Mouse (Mus musculus) left cerebral cortex, adult 2 months (tissue): ENCODE measurements at regions not wholly inside any gene's neighbourhood (a gene's known extent, or its start where the extent isn't known, plus 50 kb on each side); places are given as distances from the start of the nearest gene placed in this dataset.
"Not testable (repeated sequence)": the region's sequence is repeated elsewhere in the genome, so short reads cannot be mapped to it uniquely, and the experiment has no call there.

Experiments used
- DNase-seq, 2 experiments: peaks; one replicate each; pipeline ENCODE4 v3.0.0; 2021 to 2022; ENCODE audit warnings: low spot score in 2 of 2, mixed read lengths in 1 of 2; ENCODE audit errors: extremely low spot score in 1 of 2
- H3K27ac ChIP-seq: fragments of 200-600 bp; 2 replicates; pipeline ENCODE4 v1.8.1; 2022
- H3K4me3 ChIP-seq: fragments of 200-600 bp; 2 replicates; pipeline ENCODE4 v1.8.1; 2022
- CTCF ChIP-seq: fragments of 200-600 bp; IDR thresholded peaks from 2 replicates; pipeline ENCODE4 v1.8.1; 2022; ENCODE audit warnings: antibody characterized with exemption, mild to moderate bottlenecking, moderate library complexity
- intact Hi-C: fragments of 180-260 bp; cut with DNase I; formaldehyde crosslinking; loops from one replicate; pipeline ENCODE4 v1.15.1; 2025

GRCm38 (mm10) chr16:12652180-12652579, 457.3 kb upstream of the Ercc4 start:
- TF ChIP-seq CTCF = peak; percentile 39
- H3K27ac ChIP-seq = no peak overlapping the region
- H3K4me3 ChIP-seq = no peak overlapping the region
- intact Hi-C loops = no loop called here
- DNase-seq = no peak

GRCm38 (mm10) chr16:12673656-12674055, 435.8 kb upstream of the Ercc4 start:
- DNase-seq, H3K27ac ChIP-seq, intact Hi-C loops, H3K4me3 ChIP-seq: not testable (repeated sequence)

- no peak for DNase-seq
- no peak overlapping the region for H3K4me3 ChIP-seq
- no peak overlapping the region for H3K27ac ChIP-seq
- intact Hi-C loops = no loop called here
- no peak for TF ChIP-seq CTCF
Measured at GRCm38 (mm10) chr16:12681474-12681873, 428.0 kb upstream of the Ercc4 start.

DNA sequence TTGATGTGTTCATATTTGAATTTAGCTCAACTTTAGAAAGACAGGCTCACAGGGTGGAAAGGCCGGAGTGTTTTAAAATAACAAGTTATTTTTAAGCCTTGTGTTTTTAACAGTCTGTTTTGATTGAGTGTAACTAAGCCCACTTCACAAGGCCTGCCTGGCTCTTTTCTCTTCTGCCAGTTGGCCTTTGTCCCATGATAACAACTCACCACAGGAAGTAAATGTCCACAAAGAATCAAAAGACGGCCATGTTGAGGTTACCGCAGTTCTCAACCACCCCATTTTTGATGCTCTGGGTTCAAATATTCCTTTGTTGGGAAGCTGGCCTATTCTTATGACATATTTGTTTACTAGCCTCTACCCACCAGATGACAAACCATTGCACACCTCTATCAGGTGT, 423.7 kb upstream of the Ercc4 start:
- TF ChIP-seq CTCF = no peak
- intact Hi-C loops = no loop called here
- H3K27ac ChIP-seq = no peak overlapping the region
- no peak overlapping the region for H3K4me3 ChIP-seq
- DNase-seq = no peak

GRCm38 (mm10) chr16:12691776-12692175, 417.7 kb upstream of the Ercc4 start:
- Histone ChIP-seq H3K27ac (no peak overlapping the region), H3K4me3 (no peak overlapping the region)
- TF ChIP-seq CTCF = no peak
- intact Hi-C loops = no loop called here
- no peak for DNase-seq

DNA sequence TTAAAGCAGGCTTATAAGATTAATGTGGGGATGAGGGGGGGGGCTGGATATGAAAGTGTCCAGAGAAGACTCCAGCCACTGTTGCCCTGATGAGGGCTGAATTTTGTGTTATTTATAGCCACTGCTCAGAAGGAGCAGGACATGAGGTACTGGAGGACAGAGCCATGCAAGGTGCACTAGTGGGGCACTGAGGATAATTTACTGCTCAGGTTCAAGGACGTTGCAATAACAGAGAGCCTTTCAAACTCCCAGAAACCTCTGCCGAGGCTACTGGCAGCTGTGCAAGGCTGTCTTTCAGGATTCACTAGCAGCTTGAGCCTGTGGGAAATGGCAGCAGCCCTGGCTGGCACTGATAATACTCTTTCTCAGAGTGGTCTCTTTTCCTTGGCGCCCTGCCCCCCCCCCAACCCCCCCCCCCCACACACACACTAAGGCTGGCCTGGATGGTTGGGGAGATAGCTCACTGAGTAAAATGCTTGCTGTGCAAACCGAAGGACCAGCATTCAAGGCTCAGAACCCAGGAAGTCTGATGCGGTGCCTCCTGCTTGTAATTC, 416.7 kb upstream of the Ercc4 start:
- no peak for TF ChIP-seq CTCF
- Histone ChIP-seq H3K4me3 (no peak overlapping the region), H3K27ac (no peak overlapping the region)
- DNase-seq = no peak
- intact Hi-C loops = no loop called here

- intact Hi-C loops = no loop called here
- no peak for DNase-seq
- Histone ChIP-seq H3K27ac (no peak overlapping the region), H3K4me3 (no peak overlapping the region)
- no peak for TF ChIP-seq CTCF
Measured at GRCm38 (mm10) chr16:12693346-12693745, 416.1 kb upstream of the Ercc4 start.

DNA sequence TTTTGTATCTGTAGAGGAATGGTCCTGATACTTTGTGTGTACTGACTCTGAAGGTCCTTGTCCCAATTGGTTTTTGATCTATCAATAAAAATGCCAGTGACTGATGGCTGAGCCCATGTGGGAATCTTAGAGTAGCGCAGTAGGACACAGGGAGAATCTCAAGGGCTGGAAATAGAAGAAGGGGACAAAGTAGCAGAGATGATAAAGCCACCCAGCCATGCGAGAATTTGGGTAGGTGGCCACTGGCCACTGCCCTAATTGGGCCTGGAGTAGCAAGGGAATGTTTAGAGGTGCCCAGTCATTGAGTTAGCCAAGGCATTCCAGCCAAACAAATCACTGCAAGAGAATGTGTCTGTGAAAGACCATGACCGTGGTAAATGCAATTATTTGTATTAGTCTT, 414.8 kb upstream of the Ercc4 start:
- H3K27ac ChIP-seq = no peak overlapping the region
- no peak for DNase-seq
- no peak overlapping the region for H3K4me3 ChIP-seq
- TF ChIP-seq CTCF = no peak
- intact Hi-C loops = no loop called here

GRCm38 (mm10) chr16:12696939-12697621, 412.4 kb upstream of the Ercc4 start:
- H3K4me3 ChIP-seq = no peak overlapping the region
- no peak overlapping the region for H3K27ac ChIP-seq
- TF ChIP-seq CTCF = no peak
- no peak for DNase-seq
- intact Hi-C loops = no loop called here

- no peak for TF ChIP-seq CTCF
- intact Hi-C loops = no loop called here
- no peak overlapping the region for H3K4me3 ChIP-seq
Measured at GRCm38 (mm10) chr16:12699557-12699956, 409.9 kb upstream of the Ercc4 start.

GRCm38 (mm10) chr16:12700088-12700487, 409.4 kb upstream of the Ercc4 start:
- no peak overlapping the region for H3K4me3 ChIP-seq
- DNase-seq = no peak
- H3K27ac ChIP-seq = no peak overlapping the region
- TF ChIP-seq CTCF = no peak
- intact Hi-C loops = no loop called here

More at GRCm38 (mm10) chr16:12699557-12699956, 409.9 kb upstream of the Ercc4 start:
- no peak overlapping the region for H3K27ac ChIP-seq
- no peak for DNase-seq

GRCm38 (mm10) chr16:12703818-12704590, 405.5 kb upstream of the Ercc4 start:
- Histone ChIP-seq H3K4me3 (no peak overlapping the region), H3K27ac (no peak overlapping the region)
- intact Hi-C loops = no loop called here
- no peak for DNase-seq
- no peak for TF ChIP-seq CTCF

DNA sequence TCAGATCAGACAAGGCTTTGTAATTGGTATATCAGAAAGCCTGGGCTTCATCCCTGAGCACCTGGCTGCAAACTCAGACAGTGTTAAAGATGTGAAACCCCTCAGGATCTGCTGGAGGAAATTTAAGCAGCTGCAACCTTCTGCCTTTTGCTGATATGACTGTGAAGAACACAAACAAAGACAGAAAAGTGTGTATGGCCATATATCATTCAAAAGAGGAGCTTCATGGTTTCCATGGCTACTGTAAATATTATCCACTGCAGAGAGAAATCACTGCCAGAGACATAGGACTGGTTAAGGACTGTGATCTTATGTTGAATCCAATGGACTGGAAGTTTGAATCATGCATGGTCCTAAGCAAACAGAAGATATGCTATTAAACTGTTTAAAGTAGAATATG, 402.6 kb upstream of the Ercc4 start:
- intact Hi-C loops = no loop called here
- Histone ChIP-seq H3K27ac (no peak overlapping the region), H3K4me3 (no peak overlapping the region)
- TF ChIP-seq CTCF = no peak
- no peak for DNase-seq

DNA sequence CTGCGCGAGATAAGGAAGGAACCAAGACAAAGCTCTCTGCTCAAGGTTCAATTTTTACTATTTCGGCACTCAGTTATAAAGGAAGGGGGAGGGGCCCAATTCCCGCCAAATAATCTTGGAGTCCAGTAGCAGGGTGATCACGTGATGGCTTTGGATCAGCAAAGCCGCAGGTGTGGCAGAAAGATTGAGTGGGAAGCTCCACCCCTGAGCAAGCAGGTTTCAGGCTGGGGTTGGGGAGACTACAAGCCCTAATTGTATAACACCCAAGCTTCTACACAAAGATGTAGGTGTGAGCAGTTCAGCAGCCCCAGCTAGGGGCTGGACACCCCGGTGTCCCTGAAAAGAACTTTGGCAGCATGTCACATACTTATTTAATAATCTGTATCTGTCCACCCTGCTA, 388.1 kb upstream of the Ercc4 start:
- intact Hi-C loops, DNase-seq, H3K4me3 ChIP-seq, H3K27ac ChIP-seq: not testable (repeated sequence)
